Mouse (Mus musculus): ENCODE measurements around the gene Smdt1. TPM values are rescaled to one million over a fixed set of nuclear protein-coding genes. Genes with fewer than 3 reads are reported as not detected.
A peak's percentile ranks its signal among the peaks of the same experiment; 100 is the strongest.

Gene Smdt1
- polyA plus RNA-seq, 1 experiment = 665 TPM

DNA sequence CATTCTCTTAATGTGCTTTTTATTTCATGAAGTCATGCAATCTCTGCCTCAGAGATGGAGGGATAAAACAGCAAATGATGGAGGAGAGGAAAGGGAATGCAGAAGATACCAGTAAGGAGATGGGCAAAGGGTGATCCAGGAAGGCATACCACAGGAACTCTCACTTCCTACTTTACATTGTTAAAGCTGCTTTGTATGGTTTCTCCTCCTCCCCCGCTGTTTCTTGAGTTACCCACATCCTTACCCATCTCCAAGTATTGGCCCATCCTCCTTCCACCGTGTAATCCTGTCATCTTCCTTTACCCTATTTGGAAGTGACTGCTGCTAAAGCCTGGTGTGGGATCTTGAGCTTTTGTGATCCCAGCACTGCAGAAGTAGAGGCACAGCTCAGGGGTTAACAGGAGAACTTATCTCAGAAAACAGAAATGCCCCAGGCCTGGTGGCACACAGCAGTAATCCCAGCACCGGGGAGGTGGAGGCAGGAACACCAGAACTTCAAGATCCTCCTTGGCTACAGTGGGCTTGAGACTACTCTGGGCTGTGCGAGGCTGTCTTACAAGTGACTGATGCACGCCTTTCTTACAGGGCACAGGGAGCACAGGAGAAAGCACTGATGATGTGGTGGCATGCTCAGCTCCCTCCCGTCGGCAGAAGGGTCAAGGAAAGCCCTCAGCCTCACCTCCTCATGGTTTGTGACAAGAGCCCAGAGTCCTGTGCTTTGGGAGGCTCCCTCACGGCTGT lies 9.7 kb downstream of the Smdt1 start:
- no peak overlapping the region for H3ac ChIP-seq (ENCODE audit: control insufficient read depth, insufficient read length)
- H3K4me2 ChIP-seq (ENCODE audit: low read depth) = no peak overlapping the region
- H3K36me3 ChIP-seq (ENCODE audit: control insufficient read depth, insufficient read depth) = peaks cover 34% of the 10 kb centered on the region
- no peak overlapping the region for H3K4me3 ChIP-seq
- peak; percentile 32 for TF ChIP-seq POLR2A (IDR thresholded peaks at IDR 0.05; ENCODE audit: insufficient read length, low read depth)
- peak; percentile 83 for TF ChIP-seq POLR2AphosphoS2 (IDR thresholded peaks at IDR 0.05; ENCODE audit: insufficient read length, low read depth)
- no peak for TF ChIP-seq REST (IDR thresholded peaks at IDR 0.05; ENCODE audit: insufficient read depth, insufficient read length)
- peaks cover 49% of the 10 kb centered on the region for H3K79me2 ChIP-seq (ENCODE audit: control insufficient read depth, insufficient read depth)
- no peaks in the 10 kb centered on the region for H3K27me3 ChIP-seq (ENCODE audit: control insufficient read depth, insufficient read depth, insufficient read length)

DNA sequence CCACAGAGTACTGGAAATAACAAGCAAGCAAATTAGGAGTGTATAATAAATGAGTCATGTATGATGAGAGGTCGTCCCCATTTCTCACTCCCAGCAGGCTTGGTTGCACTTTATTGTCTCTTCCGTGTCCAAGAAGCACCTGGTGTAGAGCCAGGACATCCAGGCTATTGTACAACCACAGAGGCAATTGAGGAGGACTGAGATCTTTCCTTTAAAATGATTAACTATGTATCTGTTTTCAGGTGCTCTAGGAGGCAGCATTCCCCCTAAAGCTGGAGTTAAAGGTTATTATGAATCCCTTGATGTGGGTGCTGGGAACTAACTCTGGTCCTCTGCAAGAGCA lies 10.2 kb downstream of the Smdt1 start:
- no peak overlapping the region for H3K4me3 ChIP-seq
- H3K79me2 ChIP-seq (ENCODE audit: control insufficient read depth, insufficient read depth) = peaks cover 55% of the 10 kb centered on the region
- H3K36me3 ChIP-seq (ENCODE audit: control insufficient read depth, insufficient read depth) = peaks cover 34% of the 10 kb centered on the region
- no peaks in the 10 kb centered on the region for H3K27me3 ChIP-seq (ENCODE audit: control insufficient read depth, insufficient read depth, insufficient read length)
- H3ac ChIP-seq (ENCODE audit: control insufficient read depth, insufficient read length) = no peak overlapping the region
- no peak overlapping the region for H3K4me2 ChIP-seq (ENCODE audit: low read depth)
- TF ChIP-seq POLR2A (IDR thresholded peaks at IDR 0.05; ENCODE audit: insufficient read length, low read depth) (no peak), TCF3 (IDR thresholded peaks at IDR 0.05; ENCODE audit: insufficient read length, low read depth) (no peak), MAX (IDR thresholded peaks at IDR 0.05; ENCODE audit: low read depth) (no peak), REST (IDR thresholded peaks at IDR 0.05; ENCODE audit: insufficient read depth, insufficient read length) (no peak), TCF12 (IDR thresholded peaks at IDR 0.05; ENCODE audit: insufficient read depth, poor library complexity, severe bottlenecking) (no peak), MYOG (IDR thresholded peaks at IDR 0.05; ENCODE audit: control insufficient read depth in 1 of 3, insufficient read depth in 1 of 3, insufficient read length in 2 of 3, low read depth in 2 of 3) (no peak), POLR2AphosphoS2 (IDR thresholded peaks at IDR 0.05; ENCODE audit: insufficient read length, low read depth) (no peak), CEBPB (IDR thresholded peaks at IDR 0.05; ENCODE audit: insufficient read depth, poor library complexity, severe bottlenecking) (no peak), E2F4 (IDR thresholded peaks at IDR 0.05; ENCODE audit: insufficient read depth) (no peak), SRF (IDR thresholded peaks at IDR 0.05; ENCODE audit: control insufficient read depth, insufficient read length, low read depth) (no peak), MYOD1 (IDR thresholded peaks at IDR 0.05; ENCODE audit: control insufficient read depth in 1 of 3, insufficient read length in 2 of 3, low read depth in 2 of 3) (no peak), USF1 (IDR thresholded peaks at IDR 0.05; ENCODE audit: low read depth) (no peak)

DNA sequence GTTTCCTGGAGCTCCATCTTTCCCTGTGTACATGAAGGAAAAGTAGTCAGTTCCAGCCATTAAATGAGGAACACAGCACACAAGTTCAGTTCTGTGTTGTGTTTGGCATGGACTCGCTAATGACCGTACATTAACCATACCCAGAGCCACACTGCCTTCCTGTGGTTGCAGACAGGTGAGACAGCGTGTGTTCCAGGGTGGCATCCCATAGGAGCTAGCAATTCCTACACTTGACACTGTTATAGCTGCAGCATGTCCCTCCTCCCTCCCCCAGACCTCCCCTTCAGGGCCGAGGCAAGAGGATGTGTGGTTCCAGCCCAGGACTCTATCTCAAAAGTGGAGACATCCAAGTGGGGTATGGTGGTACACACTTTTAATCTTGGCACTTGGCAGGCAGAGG lies 11.6 kb downstream of the Smdt1 start:
- Histone ChIP-seq H3K4me3 (no peak overlapping the region), H3K79me2 (ENCODE audit: control insufficient read depth, insufficient read depth) (peaks cover 55% of the 10 kb centered on the region), H3K4me2 (ENCODE audit: low read depth) (no peak overlapping the region), H3K27me3 (ENCODE audit: control insufficient read depth, insufficient read depth, insufficient read length) (no peaks in the 10 kb centered on the region), H3K36me3 (ENCODE audit: control insufficient read depth, insufficient read depth) (peaks cover 34% of the 10 kb centered on the region), H3ac (ENCODE audit: control insufficient read depth, insufficient read length) (no peak overlapping the region)
- TF ChIP-seq POLR2AphosphoS2 (IDR thresholded peaks at IDR 0.05; ENCODE audit: insufficient read length, low read depth) (peak; percentile 91), MYOD1 (IDR thresholded peaks at IDR 0.05; ENCODE audit: control insufficient read depth in 1 of 3, insufficient read length in 2 of 3, low read depth in 2 of 3) (no peak)

DNA sequence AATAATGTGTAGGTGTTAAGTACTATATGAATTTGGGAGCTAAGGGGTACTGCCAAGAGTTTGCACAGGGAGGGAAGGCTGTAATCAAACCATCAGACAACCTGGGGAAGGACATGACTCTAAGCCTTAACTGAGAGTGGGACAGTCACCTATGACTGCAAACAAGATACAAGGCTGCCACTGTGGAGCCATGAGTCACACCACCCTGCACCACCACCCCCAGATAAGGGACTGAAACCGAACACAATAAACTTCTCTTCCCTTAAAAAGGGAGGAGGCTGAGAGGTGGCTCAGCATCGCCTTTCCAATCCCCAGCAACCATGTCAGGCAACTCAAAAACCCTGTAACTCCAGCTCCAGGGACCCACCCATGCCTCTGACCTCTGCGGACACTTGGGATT lies 12.7 kb downstream of the Smdt1 start:
- Histone ChIP-seq H3ac (ENCODE audit: control insufficient read depth, insufficient read length) (no peak overlapping the region), H3K27me3 (ENCODE audit: control insufficient read depth, insufficient read depth, insufficient read length) (no peaks in the 10 kb centered on the region), H3K36me3 (ENCODE audit: control insufficient read depth, insufficient read depth) (peaks cover 34% of the 10 kb centered on the region), H3K4me3 (no peak overlapping the region), H3K4me2 (ENCODE audit: low read depth) (peak overlapping the region; percentile 77), H3K79me2 (ENCODE audit: control insufficient read depth, insufficient read depth) (peaks cover 51% of the 10 kb centered on the region)
- TF ChIP-seq MYOG (IDR thresholded peaks at IDR 0.05; ENCODE audit: control insufficient read depth in 1 of 3, insufficient read depth in 1 of 3, insufficient read length in 2 of 3, low read depth in 2 of 3) (no peak), POLR2AphosphoS2 (IDR thresholded peaks at IDR 0.05; ENCODE audit: insufficient read length, low read depth) (peak; percentile 5)

DNA sequence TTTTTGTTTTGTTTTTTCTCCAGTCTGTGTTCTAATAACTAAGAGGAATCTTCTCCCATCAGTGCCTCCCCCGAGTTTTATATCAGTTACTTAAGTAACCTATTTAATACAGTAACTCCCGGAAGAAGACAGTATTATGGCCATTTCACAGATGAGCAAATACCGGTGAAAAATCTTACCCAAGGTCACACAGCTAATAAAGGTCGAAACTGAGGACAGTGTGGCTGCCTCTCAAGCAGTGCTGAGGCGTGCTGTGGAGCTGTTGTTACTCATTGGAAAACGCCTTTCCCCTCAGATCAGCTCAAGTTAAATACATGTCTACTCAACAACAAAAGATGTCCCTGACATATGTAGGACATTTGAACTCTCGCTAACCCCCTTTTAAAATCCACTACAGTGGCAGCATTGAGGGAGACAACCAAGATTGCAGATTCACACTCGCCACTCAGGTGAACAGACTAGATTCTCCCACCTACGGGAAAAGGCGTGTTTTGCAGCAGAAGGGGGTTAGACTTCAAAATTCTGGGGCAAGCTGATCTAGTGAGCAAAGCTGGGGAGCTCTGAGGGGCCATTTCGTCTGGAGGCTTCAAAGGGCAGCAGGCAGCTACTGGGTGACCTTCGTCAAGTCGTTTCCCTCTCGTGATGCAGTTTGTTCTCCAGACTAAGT lies 14.5 kb downstream of the Smdt1 start:
- peaks cover 30% of the 10 kb centered on the region for H3K36me3 ChIP-seq (ENCODE audit: control insufficient read depth, insufficient read depth)
- H3K4me2 ChIP-seq (ENCODE audit: low read depth) = peak overlapping the region; percentile 77
- peak overlapping the region; percentile 39 for H3ac ChIP-seq (ENCODE audit: control insufficient read depth, insufficient read length)
- H3K79me2 ChIP-seq (ENCODE audit: control insufficient read depth, insufficient read depth) = peaks cover 34% of the 10 kb centered on the region
- no peaks in the 10 kb centered on the region for H3K27me3 ChIP-seq (ENCODE audit: control insufficient read depth, insufficient read depth, insufficient read length)
- TF ChIP-seq SRF (IDR thresholded peaks at IDR 0.05; ENCODE audit: control insufficient read depth, insufficient read length, low read depth) (no peak), USF1 (IDR thresholded peaks at IDR 0.05; ENCODE audit: low read depth) (no peak), POLR2A (IDR thresholded peaks at IDR 0.05; ENCODE audit: insufficient read length, low read depth) (no peak), MYOG (IDR thresholded peaks at IDR 0.05; ENCODE audit: control insufficient read depth in 1 of 3, insufficient read depth in 1 of 3, insufficient read length in 2 of 3, low read depth in 2 of 3) (no peak), TCF3 (IDR thresholded peaks at IDR 0.05; ENCODE audit: insufficient read length, low read depth) (no peak)
- H3K4me3 ChIP-seq = peak overlapping the region; percentile 86

Data from myocyte (in vitro differentiated cells).